Mouse (Mus musculus): ENCODE data around the gene Tmed6. TPM values are rescaled to one million over a fixed set of nuclear protein-coding genes. Genes with fewer than 3 reads are reported as not detected.

The Tmed6 gene
- polyA plus RNA-seq, 1 experiment from 2014 or later: not detected

GRCm38 (mm10) chr8:107030650-107031576 is 34.5 kb downstream of the Tmed6 start, which contains the start of gene Vps4a:
Gene Vps4a (plus strand): TSS chr8:107031222.
- Histone ChIP-seq H3K9me3 (no peaks in the 10 kb centered on the region), H3K9ac (peak within 1 kb of the TSS; percentile 95), H3K4me1 (peaks cover 18% of the 10 kb centered on the region), H3K27me3 (no peaks in the 10 kb centered on the region), H3K4me2 (peak within 1 kb of the TSS; percentile 85), H3K27ac (peak within 1 kb of the TSS; percentile 81), H3K4me3 (replicated peaks) (peak within 1 kb of the TSS; percentile 97), H3K36me3 (replicated peaks) (no peaks in the 10 kb centered on the region)
- 6% methylated on average over 51 of the region's 66 CpGs for WGBS
- peak; percentile 96 for ATAC-seq (ENCODE audit: low FRiP score)

GRCm38 (mm10) chr8:107030058-107030457 is 35.4 kb downstream of the Tmed6 start:
- peaks cover 18% of the 10 kb centered on the region for H3K4me1 ChIP-seq
- H3K27ac ChIP-seq: no peak overlapping the region
- H3K9ac ChIP-seq: no peak overlapping the region
- H3K27me3 ChIP-seq: no peaks in the 10 kb centered on the region
- no peaks in the 10 kb centered on the region for H3K9me3 ChIP-seq
- no peak overlapping the region for H3K4me2 ChIP-seq
- no peak for ATAC-seq (ENCODE audit: low FRiP score)
- WGBS: 74% methylated on average over 5 of the region's 5 CpGs
- H3K36me3 ChIP-seq (replicated peaks): no peaks in the 10 kb centered on the region
- no peak overlapping the region for H3K4me3 ChIP-seq (replicated peaks)

DNA sequence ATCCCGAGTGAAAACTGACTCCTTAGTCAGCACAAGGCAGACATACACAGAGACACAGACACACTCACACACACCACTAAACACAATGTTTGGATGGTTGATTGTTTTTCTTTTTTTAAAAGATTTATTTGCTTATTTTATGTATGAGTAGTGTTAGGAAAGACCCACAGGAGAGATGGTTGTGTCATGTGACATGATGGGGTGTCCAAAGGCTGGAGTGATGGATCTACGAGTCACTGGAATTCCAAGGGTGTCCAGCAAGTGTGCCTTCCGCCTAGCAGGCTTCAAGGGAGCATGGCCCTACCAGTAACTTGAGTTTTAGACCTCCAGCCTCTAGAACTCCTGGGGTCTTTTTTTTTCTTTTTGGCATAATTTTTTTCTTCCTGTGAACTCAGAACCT is 36.1 kb downstream of the Tmed6 start:
- Histone ChIP-seq H3K9me3 (no peaks in the 10 kb centered on the region), H3K4me3 (replicated peaks) (no peak overlapping the region), H3K36me3 (replicated peaks) (no peaks in the 10 kb centered on the region), H3K27me3 (no peaks in the 10 kb centered on the region), H3K9ac (no peak overlapping the region), H3K27ac (no peak overlapping the region), H3K4me2 (no peak overlapping the region), H3K4me1 (peaks cover 18% of the 10 kb centered on the region)
- ATAC-seq (ENCODE audit: low FRiP score): no peak
- 81% methylated on average over 3 of the region's 3 CpGs for WGBS

DNA sequence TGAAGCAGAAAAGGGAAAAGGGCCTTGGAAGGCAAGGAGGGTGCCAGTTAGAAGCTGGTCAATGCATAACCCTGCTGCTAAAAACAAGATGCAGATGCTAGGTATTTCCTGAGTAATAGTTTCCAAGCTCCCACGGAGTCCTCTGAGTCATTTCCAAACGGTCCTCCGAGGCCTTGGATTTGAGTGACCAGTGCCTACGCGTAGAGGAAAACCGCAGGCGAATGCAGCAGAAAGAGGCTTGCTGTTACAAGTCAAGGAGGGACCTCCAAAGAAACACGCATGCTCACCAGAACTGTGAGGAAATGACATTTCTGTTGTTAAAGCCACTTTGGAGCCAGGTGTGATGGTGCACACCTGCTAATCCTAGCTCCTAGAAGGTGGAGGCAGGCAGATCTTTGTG is 42.0 kb downstream of the Tmed6 start:
- H3K4me3 ChIP-seq (replicated peaks): no peak overlapping the region
- no peak overlapping the region for H3K27ac ChIP-seq
- 91% methylated on average over 8 of the region's 8 CpGs for WGBS
- no peaks in the 10 kb centered on the region for H3K27me3 ChIP-seq
- H3K9me3 ChIP-seq: no peaks in the 10 kb centered on the region
- no peaks in the 10 kb centered on the region for H3K4me1 ChIP-seq
- no peak overlapping the region for H3K9ac ChIP-seq
- no peaks in the 10 kb centered on the region for H3K36me3 ChIP-seq (replicated peaks)
- H3K4me2 ChIP-seq: no peak overlapping the region
- ATAC-seq (ENCODE audit: low FRiP score): no peak

- Histone ChIP-seq H3K4me3 (replicated peaks) (no peak overlapping the region), H3K27ac (no peak overlapping the region), H3K27me3 (no peaks in the 10 kb centered on the region), H3K9ac (no peak overlapping the region), H3K4me2 (no peak overlapping the region), H3K36me3 (replicated peaks) (peaks cover 23% of the 10 kb centered on the region), H3K9me3 (no peaks in the 10 kb centered on the region), H3K4me1 (no peaks in the 10 kb centered on the region)
- no peak for ATAC-seq (ENCODE audit: low FRiP score)
- 89% methylated on average over 1 of the region's 1 CpGs for WGBS
Measured at GRCm38 (mm10) chr8:107014915-107015314, 50.5 kb downstream of the Tmed6 start.

DNA sequence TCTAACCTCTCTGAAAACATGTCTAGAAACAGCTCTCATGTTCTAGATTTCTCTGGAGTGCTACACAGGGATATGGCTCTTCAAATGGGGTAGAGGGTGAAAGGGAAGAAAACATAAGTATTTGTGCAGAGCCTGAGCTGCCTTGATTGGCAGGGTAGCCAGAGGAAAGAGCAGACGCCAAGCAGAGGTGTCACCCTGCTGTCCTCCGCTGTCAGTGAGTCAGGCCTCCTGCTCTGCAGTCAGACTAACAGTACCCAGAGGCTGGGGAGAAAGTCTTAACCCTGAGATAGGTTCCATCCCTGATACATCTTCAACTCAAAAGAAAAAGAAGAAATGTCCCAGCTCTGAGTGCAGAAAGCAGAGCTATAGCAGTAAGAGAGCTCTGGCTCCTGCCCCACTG is 52.8 kb downstream of the Tmed6 start:
- WGBS: 77% methylated on average over 2 of the region's 2 CpGs
- no peak overlapping the region for H3K4me2 ChIP-seq
- H3K36me3 ChIP-seq (replicated peaks): peaks cover 26% of the 10 kb centered on the region
- no peak overlapping the region for H3K9ac ChIP-seq
- H3K27ac ChIP-seq: no peak overlapping the region
- H3K4me3 ChIP-seq (replicated peaks): no peak overlapping the region
- no peaks in the 10 kb centered on the region for H3K4me1 ChIP-seq
- ATAC-seq (ENCODE audit: low FRiP score): no peak
- H3K9me3 ChIP-seq: no peaks in the 10 kb centered on the region
- H3K27me3 ChIP-seq: no peaks in the 10 kb centered on the region

Small RNA genes lying within 50 kb of the gene (microRNA-seq; reads per million reads assigned to microRNA genes)
- 2.2 reads per million for gene Mir7075

Other genes starting within 250 kb of the Tmed6 start
- gene Has3, start 195.4 kb downstream of the Tmed6 start, polyA plus RNA-seq (2016; fragmentation: Nextera tagmentation; extraction: Ambion mirVana): 0.56 and 0.62 TPM in 2 replicates
- 59.4 and 59.6 TPM in 2 replicates for gene Utp4, start 172.0 kb downstream of the Tmed6 start, polyA plus RNA-seq (2016; fragmentation: Nextera tagmentation; extraction: Ambion mirVana)
- gene Sntb2, start 129.9 kb downstream of the Tmed6 start, polyA plus RNA-seq (2016; fragmentation: Nextera tagmentation; extraction: Ambion mirVana): 6.9 and 8.9 TPM in 2 replicates
- 96.7 and 96.9 TPM in 2 replicates for gene Vps4a, start 34.4 kb downstream of the Tmed6 start, polyA plus RNA-seq (2016; fragmentation: Nextera tagmentation; extraction: Ambion mirVana)
- 35.7 and 39.9 TPM in 2 replicates for gene Pdf, start 17.0 kb downstream of the Tmed6 start, polyA plus RNA-seq (2016; fragmentation: Nextera tagmentation; extraction: Ambion mirVana)
- 41.7 and 43.3 TPM in 2 replicates for gene Cog8, start 9.0 kb downstream of the Tmed6 start, polyA plus RNA-seq (2016; fragmentation: Nextera tagmentation; extraction: Ambion mirVana)
- 92.7 and 99.0 TPM in 2 replicates for gene Nip7, start 8.8 kb downstream of the Tmed6 start, polyA plus RNA-seq (2016; fragmentation: Nextera tagmentation; extraction: Ambion mirVana)
- 22.3 and 26.6 TPM in 2 replicates for gene Terf2, start 30.9 kb upstream of the Tmed6 start, polyA plus RNA-seq (2016; fragmentation: Nextera tagmentation; extraction: Ambion mirVana)
- 157 and 167 TPM in 2 replicates for gene Cyb5b, start 85.0 kb upstream of the Tmed6 start, polyA plus RNA-seq (2016; fragmentation: Nextera tagmentation; extraction: Ambion mirVana)
- gene Nfat5, start 227.8 kb upstream of the Tmed6 start, polyA plus RNA-seq (2016; fragmentation: Nextera tagmentation; extraction: Ambion mirVana): 11.1 and 14.0 TPM in 2 replicates